Mouse (Mus musculus): ENCODE results near the gene C1qtnf2.

C1qtnf2 gene

DNA sequence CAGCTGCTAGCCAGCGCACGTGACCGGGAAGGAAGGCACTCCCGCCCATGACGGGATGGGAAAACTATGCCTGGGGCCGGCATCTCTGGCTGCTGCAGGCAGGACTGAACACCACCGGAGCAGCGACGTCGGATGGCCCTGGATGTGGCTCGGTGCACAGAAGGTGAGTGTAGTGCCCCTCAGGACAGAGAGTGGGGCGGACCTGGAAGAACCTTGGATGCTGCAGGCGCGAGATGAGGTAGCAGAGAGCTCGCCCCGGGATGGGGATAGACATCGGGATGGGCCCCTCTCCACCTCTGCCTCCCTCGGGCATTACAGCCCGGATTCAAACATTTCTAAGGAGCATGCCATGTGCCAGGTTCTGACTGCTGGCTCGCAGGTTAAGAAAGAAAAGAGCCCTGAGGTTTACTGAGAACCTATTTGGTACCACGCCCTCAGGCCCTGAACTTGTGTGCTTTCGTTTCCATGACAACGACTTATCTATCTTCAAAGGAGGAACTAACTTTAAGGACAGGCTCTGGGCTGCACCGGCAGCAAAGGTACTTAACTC, at the start of gene C1qtnf2:
C1qtnf2 (plus strand) TSS at position 52 of the 550 bp plus-strand sequence.
- no peak for DNase-seq (ENCODE audit: low spot score in 2 of 2)

DNA sequence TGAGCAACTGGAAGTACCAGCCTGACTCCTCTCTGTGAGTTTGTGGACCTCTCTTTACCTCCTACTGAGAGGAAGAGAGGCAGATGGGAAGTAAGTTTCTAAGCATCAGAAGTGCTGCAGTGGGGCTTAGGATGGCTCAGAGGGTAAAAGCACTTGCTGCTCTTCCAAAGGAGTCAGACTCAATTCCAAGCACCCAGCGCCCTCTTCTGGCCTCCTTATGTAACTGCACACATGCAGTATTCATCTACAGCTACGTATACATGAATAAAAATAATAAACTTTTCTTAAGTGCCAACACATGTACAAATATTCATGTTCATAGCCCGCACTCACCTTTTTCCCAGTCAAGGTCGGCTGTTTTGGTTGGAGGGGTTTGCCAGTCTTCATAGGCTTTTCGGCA, 49.7 kb upstream of the C1qtnf2 start:
- no peak for DNase-seq (ENCODE audit: low spot score in 2 of 2)

- no peak for DNase-seq (ENCODE audit: low spot score in 2 of 2)
Measured at GRCm38 (mm10) chr11:43425166-43425709, 48.8 kb upstream of the C1qtnf2 start.

DNA sequence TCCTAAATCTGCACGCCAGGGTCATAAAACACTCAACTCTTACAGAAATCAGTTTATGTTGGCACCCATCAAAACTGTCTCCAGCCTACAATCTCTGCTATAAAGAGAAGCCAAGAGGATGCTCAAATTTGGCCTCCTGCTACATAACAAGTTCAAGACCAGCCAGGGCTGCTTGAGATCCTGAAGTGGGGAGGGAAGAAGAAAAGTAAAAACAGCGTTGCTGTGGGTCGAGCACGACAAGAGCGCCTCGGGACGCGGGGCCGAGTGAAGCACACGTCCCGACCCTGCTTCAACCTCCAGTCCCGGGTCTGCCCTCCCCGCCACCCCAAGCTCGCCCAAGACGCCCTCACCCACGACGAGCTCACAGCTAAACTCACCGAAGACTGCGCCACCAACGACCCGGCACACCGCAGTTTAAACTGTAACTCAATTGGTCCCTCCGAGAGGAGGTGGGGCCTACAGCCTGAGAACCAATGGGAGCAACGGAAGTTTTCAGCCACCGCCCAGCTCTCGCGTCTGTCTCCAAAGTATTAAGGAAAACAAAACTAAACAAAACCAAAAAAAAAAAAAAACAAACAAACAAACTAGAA, 48.2 kb upstream of the C1qtnf2 start, which contains the start of gene Pttg1:
Pttg1 (minus strand) TSS at position 428 of the 590 bp plus-strand sequence.
- peak; percentile 25 to 55 for DNase-seq (ENCODE audit: low spot score in 2 of 2)

GRCm38 (mm10) chr11:43426414-43426884, 47.6 kb upstream of the C1qtnf2 start:
- no peak for DNase-seq (ENCODE audit: low spot score in 2 of 2)

DNA sequence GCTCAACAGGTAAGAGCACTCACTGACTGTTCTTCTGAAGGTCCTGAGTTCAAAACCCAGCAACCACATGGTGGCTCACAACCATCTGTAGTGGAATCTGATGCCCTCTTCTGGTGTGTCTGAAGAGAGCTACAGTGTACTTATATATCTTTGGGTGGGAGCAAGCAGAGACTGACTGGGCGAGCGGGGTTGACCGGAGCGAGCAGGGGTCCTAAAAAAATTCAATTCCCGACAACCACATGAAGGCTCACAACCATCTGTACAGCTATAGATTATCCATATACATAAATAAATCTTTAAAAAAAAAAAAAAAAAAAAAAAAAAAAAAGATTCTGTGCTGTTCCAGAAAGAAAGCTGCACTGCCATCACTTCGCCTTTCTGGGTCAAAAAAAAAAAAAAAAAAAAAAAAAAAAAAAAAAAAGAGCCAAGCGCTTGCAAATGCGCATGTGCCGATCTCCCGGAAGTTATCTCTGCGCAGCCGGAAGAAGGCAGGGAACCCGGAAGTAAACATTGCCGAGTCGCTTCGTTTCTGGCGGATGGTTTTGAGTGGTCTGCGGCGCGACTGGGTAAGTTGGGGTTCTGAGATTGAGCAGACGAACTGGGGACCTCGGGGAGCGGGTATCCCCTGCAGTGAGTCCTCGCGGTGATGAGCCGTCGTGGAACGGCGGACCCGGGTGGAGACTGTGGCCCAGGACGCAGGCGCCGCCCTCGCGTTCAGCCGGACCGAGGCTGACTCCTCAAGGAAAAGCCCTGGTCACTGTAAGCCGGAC, 40.6 kb upstream of the C1qtnf2 start, which contains the start of gene Slu7:
Slu7 (plus strand) TSS at position 491 of the 770 bp plus-strand sequence.
- DNase-seq (ENCODE audit: low spot score in 2 of 2): peak; percentile 43 to 56

GRCm38 (mm10) chr11:43434024-43434407, 40.1 kb upstream of the C1qtnf2 start:
- no peak for DNase-seq (ENCODE audit: low spot score in 2 of 2)

- no peak for DNase-seq (ENCODE audit: low spot score in 2 of 2)
Measured at GRCm38 (mm10) chr11:43441121-43441520, 33.0 kb upstream of the C1qtnf2 start.

DNA sequence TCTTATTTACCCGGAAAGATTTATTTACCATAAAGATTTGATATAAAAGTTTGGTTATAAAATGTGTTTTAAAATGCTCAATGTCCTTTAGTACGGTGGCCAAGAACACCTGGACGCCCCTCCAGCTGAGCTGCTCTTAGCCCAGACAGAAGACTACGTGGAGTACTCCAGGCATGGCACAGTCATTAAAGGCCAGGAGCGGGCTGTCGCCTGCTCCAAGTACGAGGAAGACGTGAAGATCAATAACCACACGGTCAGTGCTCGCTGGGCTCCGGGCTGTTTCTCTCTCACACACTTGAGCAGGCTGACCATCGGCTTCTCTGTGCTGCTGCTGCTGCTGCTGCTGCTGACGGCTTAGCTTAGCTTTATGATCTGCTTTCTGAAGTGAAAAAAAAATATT, 30.9 kb upstream of the C1qtnf2 start:
- DNase-seq (ENCODE audit: low spot score in 2 of 2): no peak

GRCm38 (mm10) chr11:43449916-43450315, 24.2 kb upstream of the C1qtnf2 start:
- DNase-seq (ENCODE audit: low spot score in 2 of 2): no peak

DNA sequence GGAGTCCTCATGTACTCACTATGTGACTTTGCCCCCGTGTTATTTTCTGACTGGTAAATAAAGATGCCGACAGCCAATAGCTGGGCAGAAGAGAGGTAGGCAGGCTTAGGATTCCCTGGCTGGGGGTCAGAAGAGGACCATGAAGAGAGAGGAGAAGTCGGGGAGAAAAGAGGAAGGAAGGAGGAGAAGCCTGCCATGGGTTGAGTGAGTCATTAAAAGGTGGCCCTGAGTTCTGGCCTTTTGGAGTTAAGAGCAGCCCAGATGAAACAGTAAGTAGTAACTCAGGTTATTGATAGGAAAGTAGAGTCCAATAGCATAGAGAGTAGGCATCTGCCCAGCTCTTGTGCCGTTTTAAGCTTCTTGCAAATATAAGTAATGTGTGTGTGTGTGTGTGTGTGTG, 22.8 kb upstream of the C1qtnf2 start:
- no peak for DNase-seq (ENCODE audit: low spot score in 2 of 2)

DNA sequence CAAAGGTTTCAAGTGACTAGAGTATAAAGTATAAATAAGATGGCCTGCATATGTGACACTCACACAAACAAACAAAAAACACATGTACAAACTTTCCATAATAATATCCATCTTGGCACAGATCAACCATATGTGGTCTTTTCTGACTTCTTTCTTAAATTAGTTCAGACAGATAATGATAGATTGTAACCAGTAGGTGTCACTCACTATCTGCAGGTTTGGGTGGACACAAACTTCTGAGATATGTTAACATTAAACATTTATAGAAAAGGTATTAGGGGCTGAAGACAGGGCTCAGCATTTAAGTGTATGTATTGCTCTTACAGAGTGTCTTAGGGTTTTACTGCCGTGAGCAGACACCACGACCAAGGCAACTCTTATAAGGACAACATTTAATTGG, 21.8 kb upstream of the C1qtnf2 start:
- no peak for DNase-seq (ENCODE audit: low spot score in 2 of 2)

DNA sequence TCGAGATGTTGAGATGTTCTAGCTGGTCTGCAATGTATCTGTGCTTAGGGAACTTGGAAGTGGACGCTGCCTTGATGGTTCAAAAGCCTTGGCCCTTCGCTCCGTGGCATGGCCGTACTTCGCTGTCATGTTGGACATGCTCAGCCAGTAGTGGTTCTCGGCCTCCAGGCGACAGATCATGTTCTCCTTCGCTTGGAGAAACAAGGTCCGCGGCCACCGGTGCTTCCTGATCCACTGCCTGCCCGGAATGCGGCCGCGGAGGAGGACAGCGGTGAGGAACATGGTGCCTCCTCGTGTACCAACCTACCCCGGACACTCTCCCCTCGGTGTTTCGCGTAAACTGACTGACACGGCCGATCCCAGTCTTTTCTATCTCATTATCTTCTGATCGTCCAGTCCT, 10.9 kb upstream of the C1qtnf2 start:
- DNase-seq (ENCODE audit: low spot score in 2 of 2): no peak

DNA sequence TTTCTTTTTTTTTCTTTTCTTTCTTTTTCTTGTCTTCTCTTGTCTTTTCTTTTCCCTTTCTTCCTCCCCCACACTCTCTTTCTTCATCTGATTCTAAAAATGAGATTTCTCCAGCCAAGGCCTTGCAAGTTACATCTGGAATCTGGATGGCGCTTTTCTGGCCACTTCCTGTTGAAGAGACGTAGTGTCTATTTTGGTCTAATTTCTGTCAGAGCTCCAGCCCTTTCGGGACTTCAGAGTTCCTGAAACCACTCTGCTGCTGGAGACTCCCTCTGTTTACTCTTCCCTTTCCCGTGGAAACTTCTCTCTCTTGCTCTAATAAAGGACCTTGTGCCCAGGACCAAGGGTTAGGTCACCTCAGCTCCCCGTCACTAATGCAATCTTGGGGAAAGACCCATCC, 4.0 kb upstream of the C1qtnf2 start:
- no peak for DNase-seq (ENCODE audit: low spot score in 2 of 2)

- DNase-seq (ENCODE audit: low spot score in 2 of 2): no peak
Measured at GRCm38 (mm10) chr11:43470881-43471820, 2.9 kb upstream of the C1qtnf2 start.

GRCm38 (mm10) chr11:43473115-43473514, 961 bp upstream of the C1qtnf2 start:
- DNase-seq (ENCODE audit: low spot score in 2 of 2): no peak

DNA sequence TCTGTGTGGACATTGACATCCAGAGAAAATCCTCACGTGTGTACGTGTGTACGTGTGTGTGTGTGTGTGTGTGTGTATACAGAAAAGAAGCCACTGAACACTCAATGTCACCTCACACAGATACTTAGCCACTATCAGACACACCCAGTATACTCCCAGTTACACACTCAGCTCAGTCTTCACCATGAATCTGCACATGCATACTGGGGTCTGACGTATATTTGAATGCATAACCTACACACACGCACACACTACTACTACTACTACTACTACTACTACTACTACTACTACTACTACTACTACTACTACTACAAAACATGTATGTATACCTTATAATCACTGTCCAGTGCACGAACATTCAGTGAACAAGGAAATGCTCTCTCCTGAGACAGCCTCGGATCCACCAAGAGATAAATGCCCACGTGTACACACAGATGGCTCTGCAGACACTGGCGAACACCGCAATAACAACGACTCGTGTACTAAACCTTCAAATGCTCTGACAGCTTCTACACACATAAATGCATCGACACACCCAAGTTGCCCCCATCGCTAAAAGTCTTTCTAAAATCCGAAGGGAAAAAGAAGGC, 346 bp upstream of the C1qtnf2 start:
- no peak for DNase-seq (ENCODE audit: low spot score in 2 of 2)

DNA sequence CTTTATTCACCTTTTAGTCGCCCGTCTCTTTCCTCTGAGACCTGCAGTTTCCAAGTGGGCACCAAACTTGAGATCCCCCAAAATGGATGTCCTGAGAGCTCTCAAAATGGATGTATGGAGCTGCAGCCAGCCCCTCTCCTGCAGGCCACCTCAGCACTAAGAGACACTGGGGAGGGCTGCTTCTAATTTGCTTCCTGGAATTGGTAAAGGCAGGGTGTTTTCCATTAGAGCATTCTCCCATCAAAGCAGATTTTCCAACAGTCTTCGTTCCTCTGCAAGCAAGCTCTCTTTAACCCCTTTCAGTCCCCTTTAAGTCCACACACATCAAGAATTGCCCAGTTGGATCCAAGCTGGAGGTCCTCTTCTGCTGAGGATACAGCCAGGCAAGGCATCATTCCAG, 5.3 kb downstream of the C1qtnf2 start:
- no peak for DNase-seq (ENCODE audit: low spot score in 2 of 2)

- no peak for DNase-seq (ENCODE audit: low spot score in 2 of 2)
Measured at GRCm38 (mm10) chr11:43480561-43480960, 6.5 kb downstream of the C1qtnf2 start.

DNA sequence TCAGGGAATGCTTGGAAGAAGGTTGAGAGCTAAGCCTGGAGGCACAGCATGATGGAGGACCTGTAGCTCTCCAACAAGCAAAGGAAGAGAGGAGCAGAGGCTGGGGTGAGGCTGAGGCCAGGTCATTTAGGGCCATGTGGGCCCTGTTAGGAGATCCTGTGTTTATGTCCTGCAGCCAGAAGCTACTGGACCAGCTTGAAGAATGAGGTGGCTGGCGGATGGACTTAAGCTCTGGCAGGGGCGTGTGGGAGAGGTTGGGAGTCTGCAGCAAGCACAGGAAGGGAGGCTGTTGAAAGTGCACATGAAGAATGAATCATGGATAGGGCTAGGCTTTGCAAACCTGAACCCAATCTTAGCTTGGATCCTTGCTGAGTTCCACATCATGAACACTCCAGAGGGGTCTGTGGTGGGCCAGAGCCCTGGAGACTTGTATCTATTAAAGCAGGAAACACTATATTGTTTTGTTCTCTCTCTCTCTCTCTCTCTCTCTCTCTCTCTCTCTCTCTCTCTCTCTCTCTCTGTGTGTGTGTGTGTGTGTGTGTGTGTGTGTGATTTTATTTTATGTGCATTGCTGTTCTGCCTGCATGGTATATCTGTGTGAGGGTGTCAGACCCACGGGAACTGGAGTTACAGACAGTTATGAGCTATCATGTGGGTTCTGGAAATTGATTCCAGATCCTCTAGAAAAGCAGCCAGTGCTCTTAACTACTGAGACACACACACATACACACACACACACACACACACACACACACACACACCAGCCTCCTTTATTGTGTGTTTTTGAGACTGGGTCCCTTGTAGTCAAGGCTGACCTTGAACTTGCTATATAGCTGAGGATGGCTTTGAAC, 7.8 kb downstream of the C1qtnf2 start:
- DNase-seq (ENCODE audit: low spot score in 2 of 2): no peak
